Mouse (Mus musculus) olfactory bulb, adult 2 months (tissue): ENCODE measurements at regions not wholly inside any gene's neighbourhood (a gene's known extent, or its start where the extent isn't known, plus 50 kb on each side); places are given as distances from the start of the nearest gene placed in this dataset.

Experiments used
- CTCF ChIP-seq: fragments of 200-500 bp; IDR thresholded peaks from 2 replicates; pipeline ENCODE4 v1.5.1; 2012; ENCODE audit warnings: low read depth, mild to moderate bottlenecking, low read length, moderate library complexity; ENCODE audit not compliant: insufficient read depth
- POLR2A ChIP-seq: fragments of 200-500 bp; IDR thresholded peaks from 2 replicates; pipeline ENCODE4 v1.6.1; 2012; ENCODE audit warnings: mild to moderate bottlenecking, low read depth, low read length, moderate library complexity; ENCODE audit not compliant: insufficient read depth

GRCm38 (mm10) chr13:60309926-60310325 lies 132.8 kb upstream of the Gas1 start:
- TF ChIP-seq CTCF (no peak), POLR2A (no peak)
